Mouse (Mus musculus) stomach, embryonic 15.5 days (tissue): ENCODE data around the gene Gys1. TPM values are rescaled to one million over a fixed set of nuclear protein-coding genes. Genes with fewer than 3 reads are reported as not detected.

Source experiments
- ATAC-seq: fragments of 200-750 bp; cut with Nextera tagmentation; 2 replicates; pipeline ENCODE4 v1.8.0; 2017; ENCODE audit warnings: low read depth, moderate number of reproducible peaks, moderate TSS enrichment; ENCODE audit not compliant: insufficient read depth, low FRiP score
- H3K27ac ChIP-seq: fragments of 300-500 bp; sonication (generic); 2 replicates; pipeline ENCODE4 v1.5.1; 2015; ENCODE audit warnings: mild to moderate bottlenecking, inconsistent platforms
- H3K27me3 ChIP-seq: fragments of 300-500 bp; sonication (generic); replicated peaks from 2 replicates; pipeline ENCODE4 v1.6.1; 2015; ENCODE audit warnings: inconsistent platforms
- H3K36me3 ChIP-seq: fragments of 300-500 bp; sonication (generic); 2 replicates; pipeline ENCODE4 v1.6.1; 2015; ENCODE audit warnings: inconsistent platforms
- H3K4me1 ChIP-seq: fragments of 300-500 bp; sonication (generic); 2 replicates; pipeline ENCODE4 v1.6.1; 2015; ENCODE audit warnings: inconsistent platforms
- H3K4me2 ChIP-seq: fragments of 300-500 bp; sonication (generic); 2 replicates; pipeline ENCODE4 v1.6.1; 2015; ENCODE audit warnings: mild to moderate bottlenecking, inconsistent platforms
- H3K4me3 ChIP-seq: fragments of 300-500 bp; sonication (generic); replicated peaks from 2 replicates; pipeline ENCODE4 v1.5.1; 2015; ENCODE audit warnings: inconsistent platforms
- H3K9ac ChIP-seq: fragments of 300-500 bp; sonication (generic); 2 replicates; pipeline ENCODE4 v1.6.1; 2015; ENCODE audit warnings: inconsistent platforms
- H3K9me3 ChIP-seq: fragments of 300-500 bp; sonication (generic); 2 replicates; pipeline ENCODE4 v1.6.1; 2016; ENCODE audit warnings: inconsistent platforms
- WGBS: fragments of 180-500 bp; shearing (Covaris S2); methylation state at CpG from one replicate; pipeline ENCODE4 v1.1.7; 2015; 5-methylcytosine and 5-hydroxymethylcytosine counted together
- polyA plus RNA-seq: library from polyadenylated mRNA; unstranded; fragments of >200 nt; fragmentation: Nextera tagmentation; extraction: Ambion mirVana; gene quantifications from 2 replicates; pipeline ENCODE4 v1.2.1, GENCODE M21; 2015

Gene Gys1
- polyA plus RNA-seq, 1 experiment from 2014 or later = 34.3 TPM

DNA sequence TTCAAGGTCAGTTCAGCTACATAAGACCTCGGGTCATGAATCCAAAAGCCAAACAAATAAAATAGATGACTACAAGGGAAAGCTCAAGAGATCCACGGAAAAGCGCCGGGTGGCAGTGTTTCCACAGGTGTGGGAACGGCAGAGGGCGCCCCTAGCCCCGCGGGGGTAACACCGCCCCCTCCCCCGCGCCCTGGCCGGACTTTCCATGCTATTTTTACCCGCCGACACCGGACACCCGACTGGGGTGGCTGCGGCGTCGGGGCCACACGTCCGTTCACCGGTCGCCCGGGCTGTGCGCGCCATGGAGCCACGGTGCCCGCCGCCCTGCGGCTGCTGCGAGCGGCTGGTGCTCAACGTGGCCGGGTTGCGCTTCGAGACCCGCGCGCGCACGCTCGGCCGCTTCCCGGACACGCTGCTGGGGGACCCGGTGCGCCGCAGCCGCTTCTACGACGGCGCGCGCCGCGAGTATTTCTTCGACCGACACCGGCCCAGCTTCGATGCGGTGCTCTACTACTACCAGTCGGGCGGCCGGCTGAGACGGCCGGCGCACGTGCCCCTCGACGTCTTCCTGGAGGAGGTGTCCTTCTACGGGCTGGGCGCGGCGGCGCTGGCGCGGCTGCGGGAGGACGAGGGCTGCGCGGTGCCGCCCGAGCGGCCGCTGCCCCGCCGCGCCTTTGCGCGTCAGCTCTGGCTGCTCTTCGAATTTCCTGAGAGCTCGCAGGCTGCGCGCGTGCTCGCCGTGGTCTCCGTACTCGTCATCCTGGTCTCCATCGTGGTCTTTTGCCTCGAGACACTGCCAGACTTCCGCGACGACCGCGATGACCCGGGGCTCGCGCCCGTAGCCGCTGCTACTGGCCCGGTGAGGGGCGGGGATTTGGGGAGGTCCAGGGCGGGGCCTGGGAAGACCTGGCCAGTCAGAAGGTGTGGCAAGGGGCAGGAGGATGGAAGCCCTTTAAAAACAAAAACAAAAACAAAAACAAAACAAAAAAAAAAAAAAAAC, 28.2 kb upstream of the Gys1 start:
- Histone ChIP-seq H3K9ac (no peak overlapping the region; the same call in 1 of the 2 replicates), H3K36me3 (no peaks in the 10 kb centered on the region), H3K9me3 (no peaks in the 10 kb centered on the region), H3K4me2 (peak overlapping the region; percentile 76), H3K4me1 (peaks cover 16% of the 10 kb centered on the region), H3K4me3 (peak overlapping the region; percentile 41), H3K27ac (no peak overlapping the region), H3K27me3 (peaks cover 60% of the 10 kb centered on the region)
- ATAC-seq = no peak; the same call in 1 of the 2 replicates
- whole genome bisulfite sequencing = 1% methylated on average over 114 of the region's 114 CpGs

DNA sequence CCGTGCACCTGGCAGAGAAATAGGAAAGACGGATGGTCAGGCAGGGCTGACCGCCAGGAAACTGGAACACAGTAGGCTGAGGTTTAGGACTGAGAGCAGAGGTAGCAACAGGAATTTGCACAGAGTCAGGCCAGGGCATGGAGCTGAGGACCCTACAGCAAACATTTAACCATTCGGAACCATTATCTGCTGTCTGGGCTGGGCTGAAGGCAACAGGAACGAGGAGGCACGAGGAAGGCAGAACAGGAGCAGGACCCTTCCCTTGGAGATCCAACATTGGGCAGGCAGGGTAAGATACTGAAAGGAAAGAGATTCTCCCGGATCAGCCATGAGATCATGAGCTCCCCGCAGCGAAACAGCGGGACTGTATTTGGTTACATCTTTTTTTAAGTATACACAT, 26.8 kb upstream of the Gys1 start:
- no peak overlapping the region for H3K4me3 ChIP-seq
- H3K4me2 ChIP-seq = no peak overlapping the region
- no peaks in the 10 kb centered on the region for H3K36me3 ChIP-seq
- H3K9ac ChIP-seq = no peak overlapping the region
- no peak overlapping the region for H3K27ac ChIP-seq
- no peaks in the 10 kb centered on the region for H3K9me3 ChIP-seq
- ATAC-seq = no peak
- peaks cover 16% of the 10 kb centered on the region for H3K4me1 ChIP-seq
- peaks cover 68% of the 10 kb centered on the region for H3K27me3 ChIP-seq
- 75% methylated on average over 10 of the region's 10 CpGs for WGBS

DNA sequence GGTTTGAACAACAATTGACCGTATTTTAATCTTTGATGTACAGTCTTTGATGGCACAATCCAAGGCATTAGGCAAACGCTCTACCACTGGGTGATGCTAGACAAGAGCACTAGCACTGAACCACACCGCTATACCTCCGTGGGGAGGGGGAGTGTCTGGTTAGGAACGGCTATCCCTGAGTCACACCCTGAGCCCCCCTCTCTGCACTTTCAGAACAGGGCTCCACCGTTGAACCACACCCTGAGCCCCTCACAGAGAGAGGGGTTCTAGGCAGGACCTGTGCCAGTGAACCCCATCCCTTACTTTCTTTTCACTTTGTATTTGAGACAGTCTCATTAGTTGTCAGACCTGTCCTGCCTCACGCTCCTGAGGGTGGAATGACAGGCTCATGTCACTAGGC, 26.3 kb upstream of the Gys1 start:
- no peak for ATAC-seq
- 64% methylated on average over 7 of the region's 7 CpGs for WGBS
- peaks cover 73% of the 10 kb centered on the region for H3K27me3 ChIP-seq

GRCm38 (mm10) chr7:45408949-45409348, 25.7 kb upstream of the Gys1 start:
- Histone ChIP-seq H3K9me3 (no peaks in the 10 kb centered on the region), H3K4me3 (no peak overlapping the region), H3K27ac (no peak overlapping the region), H3K9ac (no peak overlapping the region), H3K36me3 (no peaks in the 10 kb centered on the region), H3K4me2 (no peak overlapping the region), H3K27me3 (peaks cover 77% of the 10 kb centered on the region), H3K4me1 (peaks cover 26% of the 10 kb centered on the region)
- WGBS = 86% methylated on average over 17 of the region's 17 CpGs
- no peak for ATAC-seq

More for the DNA sequence above, 26.3 kb upstream of the Gys1 start:
- H3K4me2 ChIP-seq = no peak overlapping the region
- H3K27ac ChIP-seq = no peak overlapping the region
- no peak overlapping the region for H3K9ac ChIP-seq
- H3K4me1 ChIP-seq = peaks cover 20% of the 10 kb centered on the region
- H3K4me3 ChIP-seq = no peak overlapping the region
- no peaks in the 10 kb centered on the region for H3K36me3 ChIP-seq
- no peaks in the 10 kb centered on the region for H3K9me3 ChIP-seq

DNA sequence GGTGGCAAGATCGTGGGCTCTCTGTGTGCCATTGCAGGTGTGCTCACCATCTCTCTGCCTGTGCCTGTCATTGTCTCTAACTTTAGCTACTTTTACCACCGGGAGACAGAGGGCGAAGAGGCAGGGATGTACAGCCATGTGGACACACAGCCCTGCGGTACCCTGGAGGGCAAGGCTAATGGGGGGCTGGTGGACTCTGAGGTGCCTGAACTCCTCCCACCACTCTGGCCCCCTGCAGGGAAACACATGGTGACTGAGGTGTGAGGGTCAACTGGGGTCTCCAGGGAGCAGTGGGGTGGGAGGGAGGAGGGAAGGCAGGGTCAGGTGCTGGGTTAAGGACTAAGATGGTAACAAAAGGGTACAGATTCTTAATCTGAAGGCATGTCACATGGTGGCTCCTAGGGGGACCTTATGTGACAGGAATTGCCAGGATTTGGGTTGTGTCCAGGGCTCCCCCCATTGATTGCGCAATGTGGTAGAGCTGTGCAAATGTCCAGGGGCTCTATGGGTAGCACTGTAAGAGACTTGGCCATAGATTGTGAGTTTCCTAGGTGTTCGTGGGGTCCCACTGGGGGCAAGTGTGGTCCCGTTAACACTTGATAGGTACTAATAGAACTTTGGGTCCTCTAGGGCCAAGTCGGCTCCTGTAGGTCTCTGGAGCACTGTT, 25.0 kb upstream of the Gys1 start:
- Histone ChIP-seq H3K9ac (no peak overlapping the region), H3K4me2 (no peak overlapping the region), H3K9me3 (no peaks in the 10 kb centered on the region), H3K36me3 (no peaks in the 10 kb centered on the region), H3K27ac (no peak overlapping the region), H3K4me3 (no peak overlapping the region), H3K27me3 (peaks cover 83% of the 10 kb centered on the region), H3K4me1 (peaks cover 32% of the 10 kb centered on the region)
- 85% methylated on average over 8 of the region's 8 CpGs for WGBS
- no peak for ATAC-seq

DNA sequence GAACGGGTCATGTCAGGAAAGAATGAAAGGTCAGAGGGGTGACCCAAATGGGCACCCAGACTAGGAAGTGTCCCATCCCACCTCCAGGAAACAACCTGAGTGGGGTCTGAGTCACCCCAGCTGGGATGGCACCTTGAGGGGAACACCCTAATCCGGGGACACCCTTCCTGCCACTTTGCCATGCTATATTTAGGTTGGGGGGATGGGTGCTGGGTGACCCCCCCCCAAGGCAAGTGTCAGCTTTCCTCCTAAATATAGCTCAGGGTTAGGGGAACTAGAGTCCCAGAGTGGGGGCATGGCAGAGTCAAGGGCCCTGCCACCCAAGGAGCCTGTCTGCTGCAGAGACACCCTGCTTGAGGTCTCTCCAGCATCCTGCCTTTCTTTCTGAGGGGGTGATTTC, 22.2 kb upstream of the Gys1 start:
- Histone ChIP-seq H3K4me2 (no peak overlapping the region), H3K4me3 (no peak overlapping the region), H3K27ac (no peak overlapping the region), H3K36me3 (no peaks in the 10 kb centered on the region), H3K4me1 (peaks cover 31% of the 10 kb centered on the region), H3K27me3 (peaks cover 81% of the 10 kb centered on the region), H3K9me3 (no peaks in the 10 kb centered on the region), H3K9ac (no peak overlapping the region)
- ATAC-seq = no peak
- 68% methylated on average over 2 of the region's 2 CpGs for WGBS

DNA sequence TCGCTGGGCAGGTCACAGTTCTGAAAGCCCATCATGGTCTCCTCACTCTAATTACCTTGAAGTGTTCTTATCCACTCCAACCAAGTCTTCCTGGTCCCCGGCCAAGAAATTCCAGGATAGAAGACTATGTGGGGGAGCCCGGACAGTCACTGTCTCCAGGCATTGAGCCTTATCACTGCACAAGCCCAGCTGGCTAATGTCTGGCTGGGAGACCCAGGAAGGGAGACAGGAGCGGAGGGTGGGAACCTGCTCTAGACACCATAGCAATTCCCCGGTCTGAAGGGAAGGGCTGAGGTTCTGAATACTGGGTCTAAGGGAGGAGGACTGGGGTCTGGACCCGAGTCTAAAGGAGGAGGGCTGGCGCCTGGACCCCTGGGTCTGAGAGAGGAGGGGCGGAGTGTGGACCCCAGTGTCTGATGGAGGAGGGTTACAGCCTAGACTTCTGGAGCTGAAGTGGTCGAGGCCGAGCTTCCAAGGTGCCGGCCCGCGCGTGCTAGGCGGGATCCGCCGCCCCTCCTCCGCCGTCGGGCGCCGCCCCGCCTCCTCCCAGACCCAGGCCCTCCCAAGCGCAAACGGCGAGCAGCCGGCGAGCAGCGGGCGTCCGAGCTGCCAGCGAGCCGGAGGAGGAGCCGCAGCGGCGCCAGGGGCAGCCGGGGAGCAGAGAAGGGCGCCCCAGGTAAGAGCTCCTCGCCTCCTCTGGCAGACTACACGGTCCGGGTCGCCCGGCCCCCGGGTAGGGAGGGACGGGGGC, 21.4 kb upstream of the Gys1 start, which contains the start of gene Ntf5:
Gene Ntf5 (plus strand): TSS at position 583 of the 751 bp plus-strand sequence.
- Histone ChIP-seq H3K9me3 (no peaks in the 10 kb centered on the region), H3K9ac (peak within 1 kb of the TSS; percentile 54), H3K27me3 (peaks cover 79% of the 10 kb centered on the region), H3K4me2 (peak within 1 kb of the TSS; percentile 97), H3K4me3 (peak within 1 kb of the TSS; percentile 57), H3K27ac (peak within 1 kb of the TSS; percentile 67), H3K4me1 (peaks cover 38% of the 10 kb centered on the region), H3K36me3 (no peaks in the 10 kb centered on the region)
- WGBS = 2% methylated on average over 42 of the region's 45 CpGs
- ATAC-seq = peak; percentile 40

- H3K4me1 ChIP-seq = peaks cover 38% of the 10 kb centered on the region
- H3K9me3 ChIP-seq = no peaks in the 10 kb centered on the region
- H3K4me2 ChIP-seq = peak overlapping the region; percentile 97
- H3K27ac ChIP-seq = peak overlapping the region; percentile 67
- 1% methylated on average over 27 of the region's 27 CpGs for WGBS
- H3K9ac ChIP-seq = peak overlapping the region; percentile 54
- peaks cover 80% of the 10 kb centered on the region for H3K27me3 ChIP-seq
- H3K36me3 ChIP-seq = no peaks in the 10 kb centered on the region
- H3K4me3 ChIP-seq = peak overlapping the region; percentile 57
- peak; percentile 25; the same call in 1 of the 2 replicates for ATAC-seq
Measured at GRCm38 (mm10) chr7:45413864-45414739, 20.5 kb upstream of the Gys1 start.

GRCm38 (mm10) chr7:45414740-45415224, 19.9 kb upstream of the Gys1 start:
- Histone ChIP-seq H3K4me1 (peaks cover 38% of the 10 kb centered on the region), H3K4me2 (peak overlapping the region; percentile 97), H3K4me3 (no peak overlapping the region), H3K27me3 (peaks cover 73% of the 10 kb centered on the region), H3K27ac (no peak overlapping the region), H3K9me3 (no peaks in the 10 kb centered on the region), H3K36me3 (no peaks in the 10 kb centered on the region), H3K9ac (no peak overlapping the region)
- no peak for ATAC-seq
- 54% methylated on average over 12 of the region's 12 CpGs for WGBS

DNA sequence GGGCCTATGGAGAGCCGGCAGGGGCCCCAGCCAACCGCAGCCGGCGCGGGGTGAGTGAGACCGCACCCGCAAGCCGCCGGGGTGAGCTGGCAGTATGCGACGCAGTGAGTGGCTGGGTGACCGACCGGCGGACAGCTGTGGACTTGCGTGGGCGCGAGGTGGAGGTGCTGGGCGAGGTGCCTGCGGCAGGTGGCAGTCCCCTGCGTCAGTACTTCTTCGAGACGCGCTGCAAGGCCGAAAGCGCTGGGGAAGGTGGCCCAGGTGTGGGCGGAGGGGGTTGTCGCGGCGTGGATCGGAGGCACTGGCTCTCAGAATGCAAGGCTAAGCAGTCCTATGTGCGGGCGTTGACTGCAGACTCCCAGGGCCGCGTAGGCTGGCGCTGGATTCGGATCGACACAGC, 19.0 kb upstream of the Gys1 start:
- 26% methylated on average over 37 of the region's 37 CpGs for WGBS
- H3K27me3 ChIP-seq = peaks cover 65% of the 10 kb centered on the region
- peak overlapping the region; percentile 12; the same call in 1 of the 2 replicates for H3K4me3 ChIP-seq
- ATAC-seq = no peak
- peak overlapping the region; percentile 39 for H3K4me2 ChIP-seq
- H3K9me3 ChIP-seq = no peaks in the 10 kb centered on the region
- H3K27ac ChIP-seq = no peak overlapping the region
- no peaks in the 10 kb centered on the region for H3K36me3 ChIP-seq
- H3K9ac ChIP-seq = no peak overlapping the region
- H3K4me1 ChIP-seq = peaks cover 42% of the 10 kb centered on the region
